Mouse (Mus musculus): ENCODE measurements around the gene Lsp1.

The Lsp1 gene

GRCm38 (mm10) chr7:142499010-142499721 lies 38.6 kb downstream of the Lsp1 start:
- intact Hi-C loops (cut with DNase I): loop anchor here (5.0 kb wide), 1 partner anchor 182 kb away; no protein-coding TSS in a partner anchor

- intact Hi-C loops (cut with DNase I): no loop called here
These were observed 39.4 kb downstream of the Lsp1 start for GRCm38 (mm10) chr7:142500032-142500431.

- intact Hi-C loops (cut with DNase I): no loop called here
These were observed 42.6 kb downstream of the Lsp1 start for GRCm38 (mm10) chr7:142503206-142503605.

GRCm38 (mm10) chr7:142505942-142506341 lies 45.3 kb downstream of the Lsp1 start:
- intact Hi-C loops (cut with DNase I): no loop called here

- intact Hi-C loops (cut with DNase I): no loop called here
These were observed 45.9 kb downstream of the Lsp1 start for GRCm38 (mm10) chr7:142506501-142506900.

- intact Hi-C loops (cut with DNase I): no loop called here
These were observed 46.8 kb downstream of the Lsp1 start for GRCm38 (mm10) chr7:142507453-142507852.

GRCm38 (mm10) chr7:142509518-142509917 lies 48.9 kb downstream of the Lsp1 start:
- intact Hi-C loops (cut with DNase I): no loop called here

GRCm38 (mm10) chr7:142510021-142510777 lies 49.6 kb downstream of the Lsp1 start:
- intact Hi-C loops (cut with DNase I): no loop called here

GRCm38 (mm10) chr7:142514048-142514447 lies 53.4 kb downstream of the Lsp1 start:
- intact Hi-C loops (cut with DNase I): no loop called here

- intact Hi-C loops (cut with DNase I): no loop called here
These were observed 55.8 kb downstream of the Lsp1 start for GRCm38 (mm10) chr7:142516221-142516978.

GRCm38 (mm10) chr7:142517531-142517930 lies 56.9 kb downstream of the Lsp1 start:
- intact Hi-C loops (cut with DNase I): no loop called here

GRCm38 (mm10) chr7:142520331-142520730 lies 59.7 kb downstream of the Lsp1 start:
- intact Hi-C loops (cut with DNase I): no loop called here

- intact Hi-C loops (cut with DNase I): no loop called here
These were observed 61.7 kb downstream of the Lsp1 start for GRCm38 (mm10) chr7:142522352-142522751.

- intact Hi-C loops (cut with DNase I): no loop called here
These were observed 62.8 kb downstream of the Lsp1 start for GRCm38 (mm10) chr7:142523200-142523990.

GRCm38 (mm10) chr7:142525342-142526178 lies 65.0 kb downstream of the Lsp1 start:
- intact Hi-C loops (cut with DNase I): no loop called here

GRCm38 (mm10) chr7:142529350-142529749 lies 68.7 kb downstream of the Lsp1 start:
- intact Hi-C loops (cut with DNase I): no loop called here

GRCm38 (mm10) chr7:142531973-142532521 lies 71.4 kb downstream of the Lsp1 start:
- intact Hi-C loops (cut with DNase I): no loop called here

- intact Hi-C loops (cut with DNase I): no loop called here
These were observed 72.1 kb downstream of the Lsp1 start, which contains the start of gene Mrpl23 for GRCm38 (mm10) chr7:142532671-142533058. TSS of gene Mrpl23 (plus strand) at chr7:142532686.

- intact Hi-C loops (cut with DNase I): no loop called here
These were observed 72.6 kb downstream of the Lsp1 start for GRCm38 (mm10) chr7:142533059-142533855.
